ENCODE assay signal across 10 mouse cellular contexts in the genomic region with DNA sequence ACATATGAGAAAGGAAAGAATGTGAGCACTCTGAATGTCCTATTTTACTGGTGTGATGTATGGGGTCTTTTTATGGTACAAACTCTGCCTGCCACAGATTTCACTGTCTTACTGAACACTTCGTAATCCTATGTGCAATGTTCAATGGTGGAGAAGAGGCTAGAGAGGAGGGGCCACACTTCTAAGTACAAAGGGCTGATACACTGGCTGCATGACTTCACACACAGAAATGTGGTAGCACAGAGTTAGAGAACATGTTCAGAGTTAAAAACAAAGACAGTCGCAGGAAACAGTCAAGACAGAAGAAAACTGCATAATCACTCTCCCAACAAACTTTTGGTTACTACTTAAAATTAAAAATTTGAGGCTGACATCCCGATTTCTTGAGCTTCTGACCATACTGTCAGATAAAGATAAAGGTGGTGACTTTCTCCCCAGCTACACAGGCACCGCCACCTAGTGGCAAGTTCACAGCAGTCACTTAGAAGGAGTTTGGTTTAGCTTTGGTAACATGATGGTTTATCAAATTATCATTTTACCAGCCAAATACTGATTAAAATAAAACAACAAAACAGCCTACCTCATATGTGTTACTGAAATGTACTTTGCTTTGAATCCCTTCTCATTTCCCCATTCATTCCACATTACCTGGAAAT. TPM values are rescaled to one million over a fixed set of nuclear protein-coding genes. Genes with fewer than 3 reads are reported as not detected.
DNase-seq lines count a peak whose midpoint lies in the region; ATAC-seq and TF ChIP-seq lines count a peak whose summit lies in the region.
"Had no signal": no experiment of that assay in that cellular context is flagged by ENCODE, and none has a peak within 500 bp of the region (broad histone marks: within the 10 kb centered on the region; RNA-seq: fewer than 3 reads in every experiment).

No protein-coding gene starts in this region.

- DNase-seq in heart, postnatal 14 days = peak; percentile 54 to 59
- DNase-seq in spleen, adult 2 months (ENCODE audit: low read depth in 1 of 2, low spot score in 2 of 2) = peak in 1 of 2 experiments; percentile 34
- no peak for DNase-seq in spleen, postnatal 4 days (ENCODE audit: low spot score in 2 of 2)
- peak; percentile 69 for DNase-seq in adrenal gland, postnatal 14 days
- peak; percentile 41 for DNase-seq in mesoderm, embryonic 11.5 days (ENCODE audit: low read depth, low spot score)
- no peak for DNase-seq in frontal cortex, postnatal 25 days (ENCODE audit: low spot score in 2 of 2)

- peaks cover 47% of the 10 kb centered on the region for H3K36me3 ChIP-seq in heart, embryonic 12.5 days
- H3K36me3 ChIP-seq in spleen, adult 2 months (ENCODE audit: control insufficient read depth, insufficient read depth, low read length) = peaks cover 21% of the 10 kb centered on the region

- H3K9me3 ChIP-seq in heart, embryonic 12.5 days (replicated peaks) = no peaks in the 10 kb centered on the region
- H3K9me3 ChIP-seq: embryonic facial prominence, embryonic 13.5 days; limb, embryonic 12.5 days had no signal

- TF ChIP-seq POLR2A in spleen, adult 2 months (IDR thresholded peaks at IDR 0.05; ENCODE audit: low read depth, low read length) = no peak

- H3K4me1 ChIP-seq in heart, embryonic 12.5 days (replicated peaks) = peaks cover 9% of the 10 kb centered on the region
- H3K4me1 ChIP-seq in spleen, adult 2 months (ENCODE audit: control insufficient read depth, insufficient read depth, insufficient read length) = no peaks in the 10 kb centered on the region
- H3K4me1 ChIP-seq: embryonic facial prominence, embryonic 13.5 days; limb, embryonic 12.5 days had no signal

- no peak overlapping the region for H3K9ac ChIP-seq in heart, embryonic 12.5 days
- H3K9ac ChIP-seq: embryonic facial prominence, embryonic 13.5 days; limb, embryonic 12.5 days had no signal

- intact Hi-C loops in heart, postnatal 14 days (cut with DNase I) = loop anchor here (5.0 kb wide), 3 partner anchors 63 to 552 kb away; no protein-coding TSS in a partner anchor

- 66% methylated on average over 4 of the region's 4 CpGs for whole genome bisulfite sequencing in heart, embryonic 12.5 days
- 75% methylated on average over 4 of the region's 4 CpGs for WGBS in spleen, adult 2 months

- H3K4me2 ChIP-seq in heart, embryonic 12.5 days = no peak overlapping the region
- H3K4me2 ChIP-seq: embryonic facial prominence, embryonic 13.5 days; limb, embryonic 12.5 days had no signal

- no peak overlapping the region for H3K27ac ChIP-seq in heart, embryonic 12.5 days (ENCODE audit: poor library complexity, severe bottlenecking)
- no peak overlapping the region for H3K27ac ChIP-seq in spleen, adult 2 months (ENCODE audit: insufficient read depth, low read length)
- H3K27ac ChIP-seq: embryonic facial prominence, embryonic 13.5 days; limb, embryonic 12.5 days had no signal

- TF ChIP-seq CTCF in spleen, adult 2 months (IDR thresholded peaks at IDR 0.05; ENCODE audit: extremely low read depth, insufficient read depth, insufficient read length, insufficient replicate concordance) = peak; percentile 49; the same call in 1 of the 2 replicates

- no peaks in the 10 kb centered on the region for H3K27me3 ChIP-seq in heart, embryonic 12.5 days (replicated peaks)
- no peaks in the 10 kb centered on the region for H3K27me3 ChIP-seq in spleen, adult 2 months (ENCODE audit: control insufficient read depth, insufficient read depth, low read length)
- H3K27me3 ChIP-seq: embryonic facial prominence, embryonic 13.5 days; limb, embryonic 12.5 days had no signal

- H3K4me3 ChIP-seq in heart, embryonic 12.5 days = no peak overlapping the region
- no peak overlapping the region for H3K4me3 ChIP-seq in spleen, adult 2 months (ENCODE audit: extremely low read depth, insufficient read depth, insufficient read length)
- H3K4me3 ChIP-seq: embryonic facial prominence, embryonic 13.5 days; limb, embryonic 12.5 days had no signal

- no peak for ATAC-seq in heart, embryonic 12.5 days (ENCODE audit: insufficient number of reproducible peaks, low FRiP score)
- ATAC-seq in erythroid progenitor cell, adult 5-6 weeks (replicated peaks; ENCODE audit: low FRiP score, poor library complexity, severe bottlenecking) = peak; percentile 65; the same call in 1 of the 2 replicates

RNA-seq across cellular contexts. Expression of gene Ssr3, which starts 12.4 kb away (rescaled TPM):
- 100 to 1,000 TPM; 135 to 140 TPM for total RNA-seq in heart, postnatal 14 days (2021)
- polyA plus RNA-seq in heart, embryonic 12.5 days (2016; fragmentation: Nextera tagmentation; extraction: Ambion mirVana) = 248 and 252 TPM in 2 replicates
- 21.8 and 21.9 TPM in 2 replicates for polyA plus RNA-seq in spleen, adult 2 months (2012; rRNA removed)
- total RNA-seq in adrenal gland, postnatal 14 days (2021) = 168 and 188 TPM in 2 replicates
- 114 and 117 TPM in 2 replicates for total RNA-seq in erythroid progenitor cell, adult 5-6 weeks (2015; ENCODE audit: low replicate concordance)
- 91.3 and 96.0 TPM in 2 replicates for total RNA-seq in erythroid progenitor cell, adult 5-6 weeks (2017; ENCODE audit: low replicate concordance)

Comparison
In these comparisons a context has a peak if more than half of its experiments do, and no peak if none do; other contexts are left out.
1. DNase-seq: peak in heart, postnatal 14 days (2 of 2), adrenal gland, postnatal 14 days (single experiment) and mesoderm, embryonic 11.5 days (single experiment); none in spleen, postnatal 4 days (0 of 2) and frontal cortex, postnatal 25 days (0 of 2).